Mouse (Mus musculus): ENCODE data around the gene Trim66. TPM values are rescaled to one million over a fixed set of nuclear protein-coding genes. Genes with fewer than 3 reads are reported as not detected.

The Trim66 gene
- polyA plus RNA-seq, 1 experiment: 11.6 TPM

DNA sequence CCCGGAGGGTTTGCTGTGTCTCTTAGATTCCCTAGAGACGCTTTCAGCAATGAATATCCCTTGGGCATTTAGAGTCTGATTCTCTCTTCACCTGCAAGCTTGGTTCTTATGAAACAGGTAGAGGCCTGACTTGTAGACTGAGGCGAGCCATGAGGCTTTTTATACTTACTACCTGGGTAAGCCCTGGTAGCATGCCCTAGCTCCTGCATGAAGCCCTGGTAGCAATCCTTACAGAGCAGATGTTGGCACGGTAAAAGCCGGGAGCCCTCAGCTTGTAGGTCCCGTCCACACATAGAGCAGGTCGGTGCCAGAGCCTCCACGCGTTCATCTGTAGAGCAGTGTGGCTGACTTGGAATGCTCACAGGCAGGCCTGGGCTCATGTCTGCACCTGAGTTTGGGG lies 362 bp downstream of the Trim66 start:
- 44% methylated on average over 9 of the region's 9 CpGs for WGBS
- Histone ChIP-seq H3K4me3 (replicated peaks; ENCODE audit: insufficient read depth, low read depth, low read length) (no peak overlapping the region), H3K27me3 (ENCODE audit: control insufficient read depth, insufficient read depth, low read length) (no peaks in the 10 kb centered on the region), H3K27ac (ENCODE audit: insufficient read depth, low read length) (no peak overlapping the region), H3K4me1 (ENCODE audit: control insufficient read depth, insufficient read depth, low read length) (no peaks in the 10 kb centered on the region; the same call in 1 of the 2 replicates)
- TF ChIP-seq POLR2A (IDR thresholded peaks at IDR 0.05; ENCODE audit: borderline replicate concordance, insufficient read depth, low read length) (no peak), CTCF (IDR thresholded peaks at IDR 0.05; ENCODE audit: borderline replicate concordance, insufficient read depth, low read depth, low read length) (no peak)
- DNase-seq: no peak

GRCm38 (mm10) chr7:109507119-109507518 lies 815 bp downstream of the Trim66 start:
- no peak for DNase-seq
- H3K27me3 ChIP-seq (ENCODE audit: control insufficient read depth, insufficient read depth, low read length): no peaks in the 10 kb centered on the region
- H3K4me3 ChIP-seq (replicated peaks; ENCODE audit: insufficient read depth, low read depth, low read length): no peak overlapping the region
- H3K4me1 ChIP-seq (ENCODE audit: control insufficient read depth, insufficient read depth, low read length): no peaks in the 10 kb centered on the region; the same call in 1 of the 2 replicates
- no peak for TF ChIP-seq POLR2A (IDR thresholded peaks at IDR 0.05; ENCODE audit: borderline replicate concordance, insufficient read depth, low read length)
- TF ChIP-seq CTCF (IDR thresholded peaks at IDR 0.05; ENCODE audit: borderline replicate concordance, insufficient read depth, low read depth, low read length): no peak
- WGBS: 18% methylated on average over 8 of the region's 8 CpGs
- H3K27ac ChIP-seq (ENCODE audit: insufficient read depth, low read length): no peak overlapping the region

DNA sequence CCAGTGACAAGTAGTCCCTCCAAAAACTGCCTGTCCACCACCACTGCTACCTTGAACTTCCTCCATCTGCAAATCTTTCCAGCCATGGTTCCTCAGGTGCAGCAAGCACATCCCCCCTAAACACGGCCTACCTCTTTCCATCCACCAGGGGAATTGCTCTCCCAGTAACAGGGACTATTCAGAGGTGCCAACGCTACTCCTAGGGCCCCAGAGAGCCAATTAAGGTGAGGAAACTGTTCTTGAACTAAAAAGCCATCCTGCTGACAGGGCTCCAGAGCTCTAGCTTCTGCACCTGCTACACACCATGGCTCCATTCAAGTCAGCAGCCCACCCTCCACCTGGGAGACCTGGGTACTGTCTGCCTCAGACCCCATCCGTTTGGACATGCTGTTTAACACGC lies 10.4 kb downstream of the Trim66 start:
- Histone ChIP-seq H3K27ac (ENCODE audit: insufficient read depth, low read length) (no peak overlapping the region), H3K27me3 (ENCODE audit: control insufficient read depth, insufficient read depth, low read length) (no peaks in the 10 kb centered on the region), H3K4me3 (replicated peaks; ENCODE audit: insufficient read depth, low read depth, low read length) (no peak overlapping the region), H3K4me1 (ENCODE audit: control insufficient read depth, insufficient read depth, low read length) (0 out of 2 replicates have a peak, but pooled peaks cover 2% of the 10 kb centered on the region)
- no peak for DNase-seq
- 62% methylated on average over 4 of the region's 4 CpGs for WGBS
- no peak for TF ChIP-seq POLR2A (IDR thresholded peaks at IDR 0.05; ENCODE audit: borderline replicate concordance, insufficient read depth, low read length)
- no peak for TF ChIP-seq CTCF (IDR thresholded peaks at IDR 0.05; ENCODE audit: borderline replicate concordance, insufficient read depth, low read depth, low read length)

DNA sequence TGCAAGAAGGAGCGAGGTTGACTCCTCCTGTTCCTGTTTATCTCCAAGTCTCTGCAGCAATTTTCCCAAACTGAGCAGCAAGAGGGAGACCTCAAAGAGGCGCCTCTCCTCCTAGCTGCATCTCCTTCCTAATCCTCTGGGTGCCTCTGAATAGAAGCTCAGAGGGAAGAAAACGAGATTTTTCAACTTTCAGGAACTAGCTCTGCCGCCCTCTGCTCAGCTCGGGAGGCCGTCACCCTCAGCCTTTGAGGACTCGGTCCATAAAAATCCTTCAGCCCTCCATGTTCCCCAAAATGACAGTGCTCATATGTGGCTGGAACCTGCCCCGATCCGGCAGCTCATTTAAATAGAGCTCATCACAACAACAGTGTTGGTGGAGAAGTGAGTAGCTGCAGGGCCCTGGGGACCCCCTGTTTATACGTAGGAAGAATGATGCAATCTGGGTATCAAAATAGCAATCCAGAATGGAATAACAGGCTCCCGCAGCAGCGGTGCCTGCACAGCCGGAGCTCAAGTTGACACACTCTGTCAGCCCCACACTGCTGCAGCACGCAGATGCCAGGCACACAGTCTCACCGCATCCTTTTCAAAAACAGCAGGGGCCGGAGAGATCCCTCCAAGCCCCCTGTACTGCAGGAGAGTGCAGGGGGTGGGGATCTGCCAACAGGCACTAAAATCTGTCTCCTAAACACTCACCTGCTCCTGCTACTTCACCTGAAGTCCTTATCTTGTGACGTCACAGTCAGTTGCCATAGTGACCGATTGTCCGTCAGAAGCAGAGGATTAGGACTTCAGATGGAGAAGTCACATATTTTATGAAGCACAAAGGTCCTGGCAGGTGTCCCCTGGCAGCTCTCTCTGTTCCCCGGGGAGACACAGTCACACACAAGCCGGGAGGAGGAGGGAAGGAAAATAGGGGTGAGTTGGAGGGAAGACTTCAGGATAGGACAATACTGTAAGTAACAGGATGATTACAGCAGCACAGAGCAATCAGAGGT lies 14.3 kb downstream of the Trim66 start:
- Histone ChIP-seq H3K27me3 (ENCODE audit: control insufficient read depth, insufficient read depth, low read length) (no peaks in the 10 kb centered on the region), H3K4me3 (replicated peaks; ENCODE audit: insufficient read depth, low read depth, low read length) (peak overlapping the region; percentile 66), H3K27ac (ENCODE audit: insufficient read depth, low read length) (peak overlapping the region; percentile 38), H3K4me1 (ENCODE audit: control insufficient read depth, insufficient read depth, low read length) (peaks cover 6% of the 10 kb centered on the region; the same call in 1 of the 2 replicates)
- peak; percentile 74 to 77 for DNase-seq
- 7% methylated on average over 21 of the region's 21 CpGs for WGBS
- TF ChIP-seq CTCF (IDR thresholded peaks at IDR 0.05; ENCODE audit: borderline replicate concordance, insufficient read depth, low read depth, low read length) (0 out of 2 replicates have a peak, but pooled peaks have one; percentile 3), POLR2A (IDR thresholded peaks at IDR 0.05; ENCODE audit: borderline replicate concordance, insufficient read depth, low read length) (no peak; the same call in 1 of the 2 replicates)

DNA sequence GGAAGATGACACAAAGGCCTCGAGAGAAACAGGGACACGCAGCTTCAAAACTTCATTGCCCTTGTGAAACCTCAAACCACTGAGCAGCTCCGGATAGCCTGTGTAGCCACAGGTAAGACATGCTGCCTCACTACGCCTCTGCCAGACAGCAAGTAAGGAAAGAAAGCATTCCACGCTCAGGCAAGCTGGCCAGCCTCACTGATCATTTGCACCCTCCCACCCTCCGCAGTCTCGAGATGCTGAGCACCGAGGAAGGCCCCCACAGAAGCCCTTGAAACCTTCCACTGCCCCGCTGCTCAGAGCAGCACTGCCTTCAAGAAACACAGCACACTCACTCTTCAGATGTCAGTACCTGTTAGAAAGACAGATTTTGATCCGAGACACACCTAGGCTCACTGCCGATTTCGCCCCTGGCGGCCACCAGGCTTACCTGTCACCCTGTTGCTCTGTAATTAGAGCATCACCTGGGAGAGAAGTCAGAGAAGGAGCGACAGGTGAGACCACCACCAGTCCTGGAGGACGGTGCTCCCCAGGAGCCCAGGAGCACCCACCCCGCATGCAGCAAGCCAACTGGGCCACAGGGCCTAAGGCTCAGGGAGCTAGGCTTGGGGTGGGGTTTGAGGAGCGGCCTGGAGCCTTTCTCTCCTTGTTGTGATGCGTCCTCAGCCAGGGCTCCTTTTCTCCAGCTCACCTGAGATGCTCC lies 15.2 kb downstream of the Trim66 start:
- DNase-seq: peak; percentile 26 to 54
- Histone ChIP-seq H3K4me1 (ENCODE audit: control insufficient read depth, insufficient read depth, low read length) (peaks cover 6% of the 10 kb centered on the region; the same call in 1 of the 2 replicates), H3K4me3 (replicated peaks; ENCODE audit: insufficient read depth, low read depth, low read length) (peak overlapping the region; percentile 66), H3K27me3 (ENCODE audit: control insufficient read depth, insufficient read depth, low read length) (no peaks in the 10 kb centered on the region), H3K27ac (ENCODE audit: insufficient read depth, low read length) (peak overlapping the region; percentile 38)
- no peak for TF ChIP-seq POLR2A (IDR thresholded peaks at IDR 0.05; ENCODE audit: borderline replicate concordance, insufficient read depth, low read length)
- TF ChIP-seq CTCF (IDR thresholded peaks at IDR 0.05; ENCODE audit: borderline replicate concordance, insufficient read depth, low read depth, low read length): no peak
- 69% methylated on average over 18 of the region's 18 CpGs for WGBS

DNA sequence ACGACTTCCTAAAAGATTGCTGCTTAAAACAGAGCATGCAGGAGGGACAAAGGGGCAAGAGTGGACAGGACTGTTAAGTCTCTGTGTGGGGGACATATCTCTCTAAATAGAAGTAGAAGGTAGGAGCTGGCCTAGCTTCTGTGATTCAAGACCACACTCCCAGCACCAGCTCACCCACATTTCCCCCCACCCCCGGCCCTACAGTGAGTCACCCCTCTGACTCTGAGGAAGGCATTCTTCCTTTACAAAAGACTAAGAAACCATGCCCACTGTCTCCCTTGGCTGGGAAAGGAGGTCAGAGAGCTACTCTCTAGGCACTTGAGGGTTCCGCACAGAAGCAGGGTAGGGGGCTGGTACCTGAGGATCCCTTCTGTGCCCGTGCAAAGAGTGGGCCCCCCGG lies 23.7 kb downstream of the Trim66 start:
- no peak for DNase-seq
- Histone ChIP-seq H3K4me3 (replicated peaks; ENCODE audit: insufficient read depth, low read depth, low read length) (no peak overlapping the region), H3K27me3 (ENCODE audit: control insufficient read depth, insufficient read depth, low read length) (no peaks in the 10 kb centered on the region), H3K4me1 (ENCODE audit: control insufficient read depth, insufficient read depth, low read length) (no peaks in the 10 kb centered on the region), H3K27ac (ENCODE audit: insufficient read depth, low read length) (no peak overlapping the region)
- WGBS: 65% methylated on average over 5 of the region's 5 CpGs
- no peak for TF ChIP-seq CTCF (IDR thresholded peaks at IDR 0.05; ENCODE audit: borderline replicate concordance, insufficient read depth, low read depth, low read length)
- TF ChIP-seq POLR2A (IDR thresholded peaks at IDR 0.05; ENCODE audit: borderline replicate concordance, insufficient read depth, low read length): no peak

DNA sequence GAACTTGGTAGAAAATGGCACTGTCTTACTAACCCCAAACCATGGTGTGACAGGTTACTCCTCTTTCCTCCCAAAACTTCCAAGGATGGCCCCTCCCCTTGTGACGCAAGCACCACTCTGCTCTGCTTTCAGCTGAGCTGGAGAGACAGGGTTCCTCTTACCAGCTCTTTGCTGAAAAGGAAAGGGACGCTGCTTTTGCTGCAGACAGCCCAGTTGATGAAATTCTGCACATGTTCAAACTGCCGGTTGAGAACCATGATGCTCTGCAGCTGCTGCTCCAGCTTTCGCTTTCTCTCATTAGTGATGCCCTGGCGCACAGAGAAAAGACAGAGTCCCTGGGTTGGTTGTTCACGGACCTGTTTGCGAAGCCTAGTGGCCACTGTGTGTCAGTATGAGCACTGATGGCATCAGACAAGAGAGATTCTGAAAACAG lies 27.2 kb downstream of the Trim66 start:
- H3K27ac ChIP-seq (ENCODE audit: insufficient read depth, low read length): no peak overlapping the region
- DNase-seq: no peak
- WGBS: 25% methylated on average over 7 of the region's 7 CpGs
- H3K4me3 ChIP-seq (replicated peaks; ENCODE audit: insufficient read depth, low read depth, low read length): no peak overlapping the region
- no peak for TF ChIP-seq CTCF (IDR thresholded peaks at IDR 0.05; ENCODE audit: borderline replicate concordance, insufficient read depth, low read depth, low read length)
- TF ChIP-seq POLR2A (IDR thresholded peaks at IDR 0.05; ENCODE audit: borderline replicate concordance, insufficient read depth, low read length): no peak
- H3K4me1 ChIP-seq (ENCODE audit: control insufficient read depth, insufficient read depth, low read length): no peaks in the 10 kb centered on the region
- no peaks in the 10 kb centered on the region for H3K27me3 ChIP-seq (ENCODE audit: control insufficient read depth, insufficient read depth, low read length)
